Mouse (Mus musculus) ES-Bruce4 (cell line): ENCODE data around the gene Plet1.

Experiments
- CTCF ChIP-seq: IDR thresholded peaks from one replicate; pipeline ENCODE4 v1.8.1; 2011; ENCODE audit warnings: low read depth, low read length
- POLR2A ChIP-seq: IDR thresholded peaks from one replicate; pipeline ENCODE4 v1.8.1; 2011; ENCODE audit warnings: low read length; ENCODE audit not compliant: insufficient read depth

DNA sequence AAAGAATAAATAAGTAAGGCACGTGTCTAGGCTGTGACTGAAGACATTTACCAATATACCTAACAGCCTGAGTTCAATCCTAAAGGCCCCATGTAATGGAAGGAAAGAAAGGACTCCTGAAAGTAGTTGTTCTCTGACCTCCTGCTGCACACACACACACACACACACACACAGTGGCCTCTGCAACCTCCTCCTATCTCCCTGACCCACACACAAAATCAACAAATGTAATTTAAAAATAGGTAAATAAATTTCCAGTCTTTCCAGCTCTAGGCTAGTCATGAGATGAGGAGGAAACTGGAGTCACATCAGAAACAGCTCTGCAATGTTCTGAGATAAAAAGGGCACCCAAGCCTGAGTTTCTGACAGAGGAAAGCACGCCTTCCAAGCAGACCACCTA is 548 bp upstream of the Plet1 start:
- TF ChIP-seq CTCF (no peak), POLR2A (no peak)
